Mouse (Mus musculus) cerebellum, postnatal 10 days (tissue): ENCODE data around the gene Ttc21a.

Experiments used
- DNase-seq, 2 experiments: peaks; one replicate each; pipeline ENCODE4 v3.0.0; 2021; ENCODE audit warnings: mixed read lengths in 2 of 2

Gene Ttc21a

DNA sequence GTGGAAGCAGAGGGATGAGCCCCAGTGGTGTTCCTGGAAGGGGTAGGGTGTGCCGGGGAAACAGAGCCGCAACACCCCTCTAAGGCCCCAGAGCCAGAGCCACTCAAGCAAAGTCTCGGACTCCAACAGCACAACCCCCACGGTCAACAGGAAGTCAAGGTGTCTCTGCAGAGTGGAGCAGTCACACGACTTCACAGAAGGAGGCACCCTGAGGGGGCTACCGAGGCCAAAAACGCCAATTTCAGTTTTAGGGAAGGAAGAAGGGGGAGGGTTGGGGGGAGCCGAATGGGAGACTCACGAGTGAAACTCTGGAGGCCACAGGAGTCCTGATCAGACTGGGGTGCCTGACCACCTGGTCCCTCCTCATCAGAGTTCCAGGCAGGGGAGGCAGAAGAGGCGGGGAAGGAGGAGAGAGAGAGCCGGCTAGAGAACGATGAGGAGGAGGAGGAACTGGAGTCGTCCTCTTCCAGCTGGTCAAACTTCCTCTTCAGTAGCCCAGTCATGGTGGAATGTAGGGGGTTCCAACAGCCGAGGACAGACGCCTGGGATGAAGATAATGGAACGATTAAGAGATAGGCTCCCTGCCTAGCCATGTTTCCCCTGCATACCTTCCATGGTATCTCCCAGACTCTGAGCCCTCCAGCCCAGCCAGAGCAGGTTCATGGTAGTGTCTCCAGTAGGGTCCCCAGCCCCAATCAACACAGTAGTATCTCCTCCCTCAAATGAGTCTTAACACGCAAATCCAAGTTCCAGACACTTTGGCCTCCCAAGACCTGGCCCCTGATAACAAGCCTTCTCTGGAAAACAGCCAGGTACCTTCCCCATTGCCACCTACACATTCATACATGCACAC is 39.5 kb downstream of the Ttc21a start:
- DNase-seq: no peak

DNA sequence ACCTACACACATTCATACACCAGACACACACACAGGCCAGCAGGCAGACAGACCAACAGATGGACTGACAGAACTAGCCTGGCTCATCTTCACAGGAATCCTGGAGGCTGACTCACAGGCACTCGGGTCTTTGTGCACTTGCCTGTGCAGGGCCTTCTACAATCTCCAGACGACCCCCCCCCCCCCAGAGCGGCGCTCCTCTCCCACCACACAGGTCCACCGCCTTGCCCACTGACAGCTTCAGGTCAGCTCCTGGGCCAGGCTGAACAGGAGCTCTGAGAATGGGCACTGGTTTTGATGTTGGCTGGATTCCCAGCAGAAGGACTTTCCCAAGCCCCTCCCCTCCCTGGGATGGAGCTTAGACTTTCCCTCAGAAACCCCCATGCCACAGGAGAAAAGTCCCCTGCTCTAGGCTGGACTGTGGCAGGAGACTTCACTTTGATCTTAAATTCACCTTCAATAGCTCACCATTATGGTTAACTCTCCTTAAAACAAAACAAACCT is 40.2 kb downstream of the Ttc21a start:
- peak; percentile 76 to 77 for DNase-seq

DNA sequence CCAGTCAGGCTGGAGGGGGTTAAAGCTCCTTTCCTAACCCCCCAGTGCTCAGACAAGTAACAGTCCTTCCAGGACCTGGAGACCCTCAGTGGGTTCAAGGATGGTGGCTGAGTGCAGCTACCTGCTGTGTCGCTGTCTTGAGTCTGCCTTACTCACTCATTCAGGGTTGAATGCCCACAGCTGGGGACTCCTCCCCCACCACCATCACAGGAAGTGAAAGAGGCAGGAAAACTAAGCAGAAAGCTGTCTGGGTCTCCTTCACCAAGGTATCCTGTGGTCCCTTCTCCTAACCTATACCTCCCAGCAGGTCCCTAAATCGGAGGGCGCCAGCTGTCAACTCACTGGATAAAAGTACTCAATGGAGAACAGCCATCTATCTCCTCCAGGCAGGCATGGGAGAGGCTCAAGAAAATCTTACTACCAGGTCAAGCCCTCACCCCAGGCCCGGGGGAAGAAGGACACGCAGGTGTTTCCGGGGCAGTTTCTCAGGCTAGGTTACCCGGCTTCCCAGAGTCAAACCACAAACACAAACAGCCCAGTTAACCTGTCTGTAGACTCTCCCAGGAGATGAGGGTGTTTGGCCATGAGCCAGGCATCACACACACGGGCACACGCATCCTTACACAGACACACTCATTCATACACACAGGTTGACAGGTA is 40.9 kb downstream of the Ttc21a start:
- DNase-seq: peak; percentile 44 to 48

DNA sequence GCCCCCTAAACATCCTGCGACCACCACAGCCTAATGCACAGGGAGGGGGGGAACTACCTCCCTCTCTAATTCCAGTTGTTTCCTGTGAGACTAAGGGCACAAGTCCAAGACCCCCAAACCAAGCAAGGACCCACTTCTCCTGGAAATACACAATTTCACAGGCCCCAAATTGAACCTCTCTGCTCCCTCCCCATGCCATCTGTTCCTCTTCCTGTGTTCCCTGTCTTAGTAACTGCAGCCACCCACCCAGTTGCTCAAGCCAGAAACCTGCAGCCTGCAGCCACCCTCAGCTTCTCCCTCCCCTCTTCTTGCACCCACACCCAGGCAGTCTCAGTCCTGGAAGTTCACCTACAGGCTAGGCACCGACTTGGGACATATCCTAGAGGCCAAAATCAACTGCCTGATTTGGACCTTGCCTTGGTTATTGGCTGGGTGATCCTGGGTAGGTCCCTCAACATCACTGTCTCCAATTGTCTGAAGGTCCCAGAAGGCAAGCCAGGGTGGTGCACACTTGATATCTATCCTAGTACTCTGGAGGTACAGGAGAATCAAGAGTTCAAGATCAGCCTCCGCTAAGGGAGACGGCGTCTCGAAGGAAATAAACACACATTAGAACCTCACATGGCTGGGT is 41.5 kb downstream of the Ttc21a start:
- DNase-seq: peak in 1 of 2 experiments; percentile 32

DNA sequence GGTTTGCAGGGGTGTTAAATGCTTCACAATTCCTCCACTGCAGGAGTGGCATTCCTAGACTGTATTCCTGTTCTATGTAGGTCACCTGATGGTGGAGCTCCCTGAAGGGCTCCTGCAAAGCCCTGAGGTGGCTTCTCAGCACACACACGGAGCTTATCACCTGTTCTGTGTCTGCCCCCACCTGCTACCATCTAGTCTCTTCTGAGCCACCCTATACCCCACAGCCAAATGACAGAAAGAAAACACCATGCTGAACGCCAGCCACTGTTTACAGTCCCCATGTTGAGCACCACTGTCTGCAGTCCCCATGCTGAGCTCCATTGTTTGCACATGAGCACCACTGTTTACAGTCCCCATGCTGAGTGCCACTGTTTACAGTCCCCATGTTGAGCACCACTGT is 42.3 kb downstream of the Ttc21a start:
- DNase-seq: no peak

DNA sequence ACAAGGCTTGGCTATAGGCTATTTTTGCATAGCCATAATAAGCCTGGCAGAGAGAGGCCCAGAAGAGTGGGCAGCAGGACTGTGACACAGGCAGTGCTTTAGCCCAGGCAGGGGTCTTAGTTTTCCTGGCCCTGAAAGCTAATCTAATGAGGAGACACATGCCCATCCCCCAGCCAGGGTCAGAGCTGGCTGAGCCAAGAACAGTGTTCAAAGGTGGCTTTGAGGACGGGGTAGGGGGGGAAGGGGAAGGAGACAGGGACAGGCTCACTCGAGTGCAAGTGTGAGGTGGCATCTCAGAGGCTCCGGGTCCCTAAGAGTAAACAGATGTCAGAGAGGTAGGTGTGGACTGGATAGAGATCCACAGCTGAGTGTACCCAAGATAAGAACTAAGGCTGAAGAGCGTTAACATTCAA is 43.4 kb downstream of the Ttc21a start:
- DNase-seq: peak; percentile 57 to 61

DNA sequence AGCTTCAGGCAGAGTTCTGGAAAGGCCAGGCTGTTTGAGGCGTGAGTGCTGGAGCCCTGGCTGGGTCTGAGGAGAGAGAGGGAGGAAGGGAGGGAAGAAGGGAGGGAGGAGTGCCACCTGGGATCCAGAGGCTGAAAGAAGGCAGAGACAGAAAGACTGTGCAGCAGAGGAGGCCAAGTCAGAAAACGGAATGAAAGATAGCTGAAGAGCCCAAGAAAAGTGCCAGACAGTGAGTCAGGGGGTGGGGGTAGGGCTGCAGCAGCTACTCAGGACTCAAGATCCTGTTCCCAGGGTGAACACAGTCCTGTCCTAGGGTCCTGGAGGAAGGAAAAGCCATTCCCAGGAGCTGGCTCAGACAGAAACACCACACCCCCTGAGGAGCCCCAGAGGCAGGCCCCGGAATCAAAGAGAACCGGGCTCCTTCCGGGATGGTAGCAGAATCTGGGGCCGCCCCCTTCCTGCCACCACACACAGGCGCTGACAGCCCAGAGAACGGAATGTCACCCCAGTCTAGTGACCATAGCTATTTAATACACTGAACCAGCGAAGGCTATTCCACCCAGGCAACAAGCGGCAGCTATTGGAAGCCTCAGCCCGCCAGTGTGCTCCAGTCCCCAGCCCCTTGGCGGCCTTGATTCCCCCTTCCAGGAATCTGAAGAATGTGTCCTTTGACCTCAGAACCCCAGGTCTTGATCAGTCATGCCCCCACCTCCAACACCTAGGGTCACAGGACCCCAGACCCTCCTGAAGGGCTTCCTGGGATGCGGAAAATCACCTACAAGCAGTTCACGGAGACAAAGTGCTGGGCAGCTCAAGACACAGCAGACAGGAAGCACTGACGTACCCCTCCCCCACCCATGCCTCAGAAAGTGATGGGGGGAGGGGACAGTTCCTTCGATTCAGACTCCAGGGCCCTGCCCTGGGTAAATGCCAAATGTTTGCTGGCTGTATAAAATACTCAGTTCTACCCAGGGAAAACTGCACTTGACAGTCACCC is 44.1 kb downstream of the Ttc21a start:
- DNase-seq: peak; percentile 61 to 70

DNA sequence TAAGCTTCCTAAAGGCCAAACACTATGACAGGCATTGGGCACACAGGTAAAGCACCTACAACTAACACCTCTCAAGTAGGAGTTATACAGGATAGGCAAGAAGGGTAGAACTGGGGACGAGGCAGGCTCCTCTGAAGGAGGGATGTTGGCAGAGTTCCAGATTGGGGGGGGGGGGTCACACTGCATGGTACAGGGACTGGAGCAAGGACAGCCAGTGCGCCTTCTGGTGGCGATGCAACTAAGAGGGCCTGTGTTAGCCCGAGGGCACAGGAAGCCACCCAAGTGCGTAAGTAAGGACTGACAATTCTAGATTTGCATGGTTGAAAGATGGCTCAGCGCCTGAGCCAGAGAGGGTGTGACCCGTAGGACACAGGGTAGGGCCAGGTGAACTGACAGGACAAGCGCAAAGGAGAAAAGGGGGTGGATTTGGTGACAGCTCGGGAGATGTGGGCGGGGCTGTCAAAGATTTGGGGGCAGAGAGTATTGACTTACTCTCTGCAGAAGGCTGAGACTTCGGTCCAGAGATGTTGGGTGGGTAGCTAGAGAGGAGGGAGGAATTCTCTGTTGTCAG is 44.9 kb downstream of the Ttc21a start:
- DNase-seq: peak; percentile 65 to 66

DNA sequence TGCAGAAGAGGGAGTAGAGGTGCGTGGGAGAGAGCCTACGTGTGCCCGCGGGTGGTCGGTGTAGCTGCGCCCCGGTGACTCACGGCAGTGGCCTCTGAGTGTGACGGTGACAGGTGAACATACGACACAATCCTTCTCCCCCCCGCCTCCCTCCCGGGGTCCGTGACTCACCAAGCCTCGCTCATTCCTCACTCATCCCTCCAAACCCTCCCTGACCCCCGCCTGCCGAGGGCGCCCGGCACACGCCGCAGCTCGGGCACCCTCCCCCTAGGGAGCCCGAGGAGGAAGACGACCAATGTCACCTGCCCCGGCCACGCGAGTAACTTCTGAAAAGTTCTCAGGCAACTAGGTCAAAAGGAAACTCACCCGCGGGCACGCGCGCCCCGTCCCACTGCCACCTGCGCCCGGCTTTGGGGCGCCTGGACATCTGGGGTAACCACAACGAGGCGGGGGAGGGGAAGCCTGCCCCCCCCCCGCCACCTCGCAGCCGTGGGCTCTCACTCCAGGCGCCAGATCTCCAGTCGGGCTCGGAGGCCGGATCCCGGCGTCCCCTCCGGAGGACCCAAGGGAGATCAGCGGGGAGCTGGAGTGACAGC is 45.6 kb downstream of the Ttc21a start:
- DNase-seq: peak in 1 of 2 experiments; percentile 34

DNA sequence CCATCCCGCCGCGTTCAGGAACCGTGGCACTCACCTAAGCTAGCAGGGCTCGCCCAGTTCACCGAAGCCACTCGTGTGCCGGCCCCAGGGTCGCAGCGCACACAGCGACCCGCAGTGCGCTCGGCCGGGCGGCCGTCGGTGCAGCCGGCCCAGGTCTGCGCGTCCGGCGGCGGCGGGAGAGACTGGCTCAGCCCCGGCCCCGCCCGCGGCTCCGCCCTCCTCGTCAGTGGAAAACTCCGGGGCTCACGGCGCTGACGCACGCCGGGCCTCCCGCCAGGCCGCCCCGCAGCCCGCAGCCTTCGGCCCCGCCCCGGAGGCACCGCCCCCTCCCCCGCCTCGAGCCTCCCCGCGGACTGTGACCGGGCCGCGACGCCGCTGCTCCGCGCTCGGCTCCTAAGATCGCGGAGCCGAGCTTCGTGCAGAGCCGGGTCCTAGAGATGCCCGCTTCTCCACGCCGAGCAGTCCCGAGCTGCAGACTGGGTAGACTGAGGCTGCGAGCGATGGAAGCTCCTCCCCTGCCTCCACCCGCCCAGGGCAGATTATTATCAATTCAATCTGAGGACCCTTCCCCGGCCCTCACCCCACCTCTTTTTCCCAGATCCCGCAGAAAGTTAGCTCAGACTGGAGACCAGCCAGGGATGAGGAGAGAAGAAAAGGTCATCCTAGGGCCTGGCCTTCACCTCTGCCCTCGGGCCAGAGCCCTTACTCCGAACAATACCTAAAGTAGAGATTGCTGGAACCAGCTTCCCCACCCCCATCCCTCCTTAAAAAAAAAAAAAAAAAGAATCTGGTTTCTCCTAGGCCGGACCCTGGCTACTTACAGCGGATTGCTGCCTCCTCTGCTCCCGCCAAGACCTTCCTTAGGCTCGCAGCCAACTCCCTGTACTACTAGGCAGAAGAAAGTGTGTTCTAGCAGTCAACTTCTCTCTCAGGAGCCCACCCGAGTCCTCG is 46.5 kb downstream of the Ttc21a start:
- DNase-seq: peak; percentile 77 to 85

DNA sequence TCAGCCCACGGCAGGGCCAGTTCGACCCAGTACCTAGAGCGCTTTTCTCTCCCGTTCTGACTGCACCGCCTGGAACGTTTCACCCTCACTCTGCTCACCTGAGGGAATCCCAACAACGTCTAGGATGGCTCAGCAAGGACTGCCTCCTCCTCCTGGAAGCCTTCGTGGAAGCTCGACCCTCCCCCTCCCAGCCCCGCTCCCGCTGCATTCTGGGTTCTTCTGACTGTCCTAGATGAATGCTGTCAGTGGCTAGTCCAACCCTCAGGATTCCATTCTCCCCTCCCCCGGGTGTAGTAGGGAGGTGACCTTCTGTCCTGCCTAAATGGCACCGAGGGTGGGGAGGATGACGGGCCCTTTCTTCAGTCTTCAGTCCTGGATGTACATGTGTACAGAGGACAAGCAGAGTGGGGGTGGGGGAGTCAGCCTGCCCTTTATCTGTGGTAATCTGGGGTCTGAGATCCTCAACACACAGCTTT is 47.2 kb downstream of the Ttc21a start, which contains the start of gene Csrnp1:
TSS of gene Csrnp1 (minus strand) at position 123 of the 476 bp plus-strand sequence.
- DNase-seq: no peak

DNA sequence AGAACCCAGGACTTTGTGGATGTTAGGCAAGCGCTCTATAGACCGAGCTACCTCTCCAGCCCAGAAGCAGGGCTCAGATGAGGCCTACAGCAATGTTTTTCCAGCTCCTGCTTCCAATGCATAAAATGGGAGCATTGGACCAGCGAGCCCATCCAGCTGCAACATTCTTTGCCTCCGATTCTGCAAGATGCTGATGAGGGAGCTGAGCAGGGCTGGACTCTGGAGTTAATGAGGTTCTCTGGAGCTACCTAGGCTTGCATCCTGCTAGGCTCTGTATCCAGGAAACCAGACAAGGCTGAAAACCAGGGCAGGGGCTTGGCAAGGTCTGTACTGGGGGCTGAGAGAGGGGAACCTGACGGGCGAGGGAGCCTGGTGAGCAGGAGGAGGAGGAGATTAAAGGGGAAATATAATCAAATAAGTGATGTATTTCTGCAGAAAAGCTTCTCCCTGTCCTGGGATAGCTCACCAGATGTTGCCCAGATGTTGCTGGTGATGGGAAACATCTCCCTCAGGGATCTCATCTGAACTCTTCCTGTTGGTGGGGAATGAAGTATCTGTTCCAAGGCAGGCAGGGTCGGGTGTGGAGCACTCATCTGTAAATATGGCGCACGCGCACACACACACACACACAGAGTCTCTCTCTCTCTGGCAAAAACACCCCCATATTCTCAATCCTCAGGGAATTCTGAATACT is 48.6 kb downstream of the Ttc21a start:
- DNase-seq: no peak

DNA sequence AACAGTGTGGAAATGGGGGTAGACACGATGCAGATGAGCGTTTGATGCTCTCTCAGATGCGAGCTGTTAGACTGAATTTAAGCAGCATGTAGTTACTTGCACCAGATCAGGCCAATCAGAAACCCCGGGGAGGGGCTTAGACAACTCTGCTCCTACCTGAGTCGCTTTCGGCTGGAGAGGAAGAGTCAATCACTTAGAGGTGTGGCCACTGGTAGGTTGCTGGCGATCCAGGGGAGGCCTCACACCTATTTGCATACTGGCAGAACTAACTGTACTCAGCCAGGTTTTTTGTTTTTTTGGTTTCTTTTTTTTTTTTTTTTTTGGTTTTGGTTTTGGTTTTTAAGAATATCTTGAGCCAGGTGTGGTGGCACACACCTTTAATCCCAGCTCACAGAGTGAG is 50.9 kb downstream of the Ttc21a start:
- no peak for DNase-seq

DNA sequence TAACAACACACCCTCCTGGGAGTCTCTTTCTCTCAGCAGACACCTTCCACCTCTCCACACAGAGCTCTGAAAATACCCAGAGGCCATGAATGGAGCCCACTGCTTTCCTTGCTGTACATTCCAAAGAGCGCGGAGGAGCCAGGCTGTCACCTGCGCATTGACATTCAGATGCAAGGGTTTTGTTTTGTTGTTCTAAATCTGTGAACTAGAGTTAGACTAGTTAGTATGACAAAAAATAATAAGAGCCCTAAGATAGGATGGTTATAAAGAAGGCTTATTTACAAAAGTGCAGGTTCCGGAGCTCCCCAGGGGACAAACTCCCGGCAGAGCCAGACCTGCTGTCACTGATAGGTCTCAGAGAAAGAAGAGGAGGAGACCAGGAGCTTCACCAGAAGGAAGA is 53.9 kb downstream of the Ttc21a start:
- DNase-seq: no peak

DNA sequence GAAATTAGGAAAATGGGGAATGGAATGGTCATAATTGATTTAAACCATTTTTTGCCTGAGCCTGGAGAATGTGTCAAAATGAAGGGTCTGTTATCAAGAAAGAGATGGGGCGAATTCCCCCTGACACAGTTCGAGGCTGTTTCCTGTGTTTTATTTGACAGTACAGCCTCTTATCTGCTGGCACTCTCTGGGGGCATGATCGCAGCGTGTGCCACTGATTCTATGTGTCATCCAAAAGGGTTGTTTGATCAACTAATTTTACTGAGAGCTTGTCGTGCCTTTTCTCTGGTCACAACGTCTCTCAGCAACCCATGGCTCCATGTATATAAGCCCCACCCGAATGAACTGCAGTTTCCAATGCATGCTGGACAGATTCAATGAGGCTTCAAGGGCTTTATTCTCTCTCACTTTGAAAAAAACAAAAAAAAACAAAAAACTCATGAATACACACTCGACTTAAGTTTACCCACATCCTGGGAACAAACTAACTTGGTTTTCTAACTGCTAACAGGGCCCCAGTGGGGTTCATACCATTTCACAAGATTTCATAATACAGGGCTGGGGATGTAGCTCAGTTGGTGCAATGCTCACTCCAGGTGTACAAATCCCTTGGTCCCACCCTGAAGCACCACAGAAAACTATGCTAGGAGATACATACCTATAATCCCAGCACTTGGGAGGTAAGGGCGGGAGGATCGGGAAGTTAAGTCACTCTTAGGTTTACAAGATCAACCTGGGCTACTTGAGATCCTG is 55.9 kb downstream of the Ttc21a start:
- no peak for DNase-seq

DNA sequence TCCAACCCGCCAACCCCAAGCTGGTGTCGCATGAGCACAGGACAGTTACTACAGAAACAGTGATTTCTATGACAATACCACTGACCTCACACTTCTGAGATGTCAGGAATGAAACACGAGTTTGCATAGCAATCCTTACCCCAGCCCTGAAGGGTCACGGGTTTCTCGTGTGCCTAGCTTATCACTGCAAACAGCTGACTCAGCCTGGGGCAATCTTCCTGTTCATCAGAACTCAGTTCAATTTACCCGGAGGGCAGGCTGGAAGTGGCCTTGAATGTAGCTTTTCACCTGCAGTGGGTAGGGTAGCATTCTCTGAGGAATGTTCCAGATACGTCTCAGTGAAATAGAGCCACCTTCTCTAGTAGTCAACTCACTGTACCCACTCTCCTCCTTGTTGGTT is 56.8 kb downstream of the Ttc21a start:
- DNase-seq: no peak

DNA sequence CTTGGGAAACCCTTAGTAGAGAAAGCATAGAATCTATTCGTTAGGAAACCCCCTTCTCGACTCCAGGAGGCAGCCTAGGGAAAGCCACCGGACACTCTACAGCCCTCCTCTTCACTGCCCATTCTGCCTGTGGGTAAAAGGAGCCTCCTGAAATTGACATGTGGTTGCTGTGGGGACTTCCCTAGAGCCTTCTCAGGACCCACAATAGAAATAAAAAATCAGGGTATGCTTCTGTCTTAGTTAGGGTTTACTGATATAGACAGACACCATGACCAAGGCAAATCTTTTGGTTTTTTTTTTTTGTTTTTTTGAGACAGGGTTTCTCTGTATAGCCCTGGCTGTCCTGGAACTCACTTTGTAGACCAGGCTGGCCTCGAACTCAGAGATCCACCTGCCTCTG is 58.7 kb downstream of the Ttc21a start:
- no peak for DNase-seq

DNA sequence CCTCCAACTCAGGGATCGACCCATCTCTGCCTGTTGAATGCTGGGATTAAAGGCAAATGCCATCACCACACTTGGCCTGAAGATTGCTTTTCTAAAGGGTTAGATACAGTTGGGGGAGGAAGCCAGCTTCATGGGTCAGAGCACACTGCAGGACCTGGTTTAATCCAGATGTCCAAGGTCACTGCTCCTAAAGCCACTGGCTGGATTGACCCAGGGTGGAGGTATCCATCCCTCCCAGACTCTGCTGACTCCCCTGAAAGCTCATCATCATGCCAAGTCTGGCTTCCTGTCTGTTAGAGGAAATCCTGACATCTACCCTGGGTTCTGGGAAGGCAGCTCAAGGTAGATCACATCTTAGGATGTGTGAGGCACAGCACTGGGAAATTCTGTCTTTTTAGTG is 61.4 kb downstream of the Ttc21a start:
- DNase-seq: no peak

DNA sequence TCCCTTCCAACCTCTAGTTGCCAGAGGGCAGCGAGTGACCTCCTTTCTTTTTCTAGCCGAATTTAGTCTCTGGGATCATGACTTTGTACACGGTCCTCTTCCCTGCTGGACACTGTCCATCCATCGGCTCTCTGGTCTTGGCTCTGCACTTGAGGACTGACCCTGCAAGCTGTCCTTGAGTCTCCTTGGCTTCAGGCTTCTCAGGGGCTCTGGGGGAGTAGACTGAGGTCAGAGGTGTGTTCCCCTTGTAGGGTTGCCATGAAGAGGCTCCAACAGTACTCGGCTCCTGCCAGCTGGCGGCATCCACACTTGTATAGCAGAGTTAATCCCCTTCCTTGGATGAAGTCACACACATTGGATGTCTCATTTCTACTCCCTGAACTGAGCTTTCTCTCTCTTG is 62.2 kb downstream of the Ttc21a start:
- DNase-seq: peak; percentile 64 to 75
